Mouse (Mus musculus) urinary bladder, adult 18-20 months (tissue): ENCODE measurements around the gene Ms4a15.

Source experiments
- DNase-seq, 2 experiments: peaks; one replicate each; pipeline ENCODE4 v3.0.0; 2022; ENCODE audit warnings: low spot score in 2 of 2, mixed read lengths in 2 of 2

Ms4a15 gene

GRCm38 (mm10) chr19:10993150-10993549 is at the start of gene Ms4a15:
Gene Ms4a15, minus strand, starts transcription at chr19:10993250.
- no peak for DNase-seq

GRCm38 (mm10) chr19:11037570-11037969 is 44.5 kb upstream of the Ms4a15 start:
- DNase-seq: no peak

GRCm38 (mm10) chr19:11022382-11022781 is 29.3 kb upstream of the Ms4a15 start:
- DNase-seq: no peak

- no peak for DNase-seq
Observed at GRCm38 (mm10) chr19:11017891-11018290, 24.8 kb upstream of the Ms4a15 start, which contains the start of gene Ms4a18. Gene Ms4a18, minus strand, starts transcription at chr19:11018031.

GRCm38 (mm10) chr19:11017251-11017650 is 24.2 kb upstream of the Ms4a15 start:
- DNase-seq: no peak

- no peak for DNase-seq
Observed at GRCm38 (mm10) chr19:11015998-11016397, 22.9 kb upstream of the Ms4a15 start.

GRCm38 (mm10) chr19:11015468-11015867 is 22.4 kb upstream of the Ms4a15 start:
- no peak for DNase-seq

- DNase-seq: no peak
Observed at GRCm38 (mm10) chr19:10991911-10992310, 1.1 kb downstream of the Ms4a15 start.

GRCm38 (mm10) chr19:10990751-10991150 is 2.3 kb downstream of the Ms4a15 start:
- no peak for DNase-seq

- DNase-seq: no peak
Observed at GRCm38 (mm10) chr19:10988563-10988962, 4.5 kb downstream of the Ms4a15 start.

GRCm38 (mm10) chr19:10985889-10986288 is 7.2 kb downstream of the Ms4a15 start:
- DNase-seq: no peak

- DNase-seq: no peak
Observed at GRCm38 (mm10) chr19:10984551-10984950, 8.5 kb downstream of the Ms4a15 start.

- peak in 1 of 2 experiments; percentile 18 for DNase-seq
Observed at GRCm38 (mm10) chr19:10983146-10983545, 9.9 kb downstream of the Ms4a15 start.

GRCm38 (mm10) chr19:10980210-10980609 is 12.8 kb downstream of the Ms4a15 start:
- DNase-seq: no peak

- DNase-seq: peak; percentile 44 to 60
Observed at GRCm38 (mm10) chr19:10979184-10980168, 13.6 kb downstream of the Ms4a15 start.

- peak in 1 of 2 experiments; percentile 27 for DNase-seq
Observed at GRCm38 (mm10) chr19:10976318-10976717, 16.7 kb downstream of the Ms4a15 start.

- no peak for DNase-seq
Observed at GRCm38 (mm10) chr19:10975187-10975586, 17.9 kb downstream of the Ms4a15 start.

- no peak for DNase-seq
Observed at GRCm38 (mm10) chr19:10974238-10974865, 18.7 kb downstream of the Ms4a15 start, which contains the start of gene Ms4a10. Gene Ms4a10, minus strand, starts transcription at chr19:10974670.

- DNase-seq: no peak
Observed at GRCm38 (mm10) chr19:10973187-10973586, 19.9 kb downstream of the Ms4a15 start.

GRCm38 (mm10) chr19:10972660-10973059 is 20.4 kb downstream of the Ms4a15 start:
- DNase-seq: no peak

GRCm38 (mm10) chr19:10970457-10970856 is 22.6 kb downstream of the Ms4a15 start:
- DNase-seq: no peak

GRCm38 (mm10) chr19:10968578-10968977 is 24.5 kb downstream of the Ms4a15 start:
- no peak for DNase-seq

- no peak for DNase-seq
Observed at GRCm38 (mm10) chr19:10965721-10966120, 27.3 kb downstream of the Ms4a15 start.
